Mouse (Mus musculus): ENCODE measurements at regions not wholly inside any gene's neighbourhood (a gene's known extent, or its start where the extent isn't known, plus 50 kb on each side); places are given as distances from the start of the nearest gene placed in this dataset.
"Not testable (repeated sequence)": the region's sequence is repeated elsewhere in the genome, so short reads cannot be mapped to it uniquely, and the experiment has no call there.

DNA sequence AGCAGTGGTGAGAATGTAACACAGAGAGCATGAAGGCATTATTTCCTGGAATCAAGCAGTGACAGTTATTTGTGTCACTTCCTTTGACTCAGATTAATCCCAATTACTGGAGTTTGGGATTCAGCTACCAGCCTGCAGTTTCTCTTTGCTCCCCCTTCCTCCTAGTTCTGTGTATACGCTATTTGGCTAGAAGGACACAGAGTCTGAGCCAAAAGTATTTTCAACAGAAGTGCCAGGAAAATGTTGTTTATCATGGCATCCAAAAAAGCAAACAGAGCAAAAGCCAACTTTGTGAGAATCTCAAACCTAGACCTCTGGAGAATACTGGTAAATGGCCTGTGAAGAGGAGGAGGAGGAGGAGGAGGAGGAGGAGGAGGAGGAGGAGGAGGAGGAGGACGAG is 600.4 kb downstream of the Crisp4 start:
- Histone ChIP-seq H3K9me3 (no peaks in the 10 kb centered on the region), H3K27me3 (replicated peaks) (no peaks in the 10 kb centered on the region), H3K27ac (no peak overlapping the region), H3K4me2 (no peak overlapping the region), H3K36me3 (replicated peaks) (no peaks in the 10 kb centered on the region), H3K4me1 (no peaks in the 10 kb centered on the region), H3K4me3 (no peak overlapping the region), H3K9ac (no peak overlapping the region)
- WGBS, result 79% methylated on average over 1 of the region's 2 CpGs
- no peak for ATAC-seq (replicated peaks)

GRCm38 (mm10) chr1:17538160-17538559 is 607.5 kb downstream of the Crisp4 start:
- no peaks in the 10 kb centered on the region for H3K27me3 ChIP-seq (replicated peaks)
- no peak overlapping the region for H3K4me2 ChIP-seq
- no peak for ATAC-seq (replicated peaks)
- no peak overlapping the region for H3K4me3 ChIP-seq
- no peaks in the 10 kb centered on the region for H3K4me1 ChIP-seq
- H3K36me3 ChIP-seq (replicated peaks), result no peaks in the 10 kb centered on the region
- H3K9me3 ChIP-seq, result no peaks in the 10 kb centered on the region
- H3K27ac ChIP-seq, result no peak overlapping the region
- H3K9ac ChIP-seq, result no peak overlapping the region

GRCm38 (mm10) chr1:17531291-17531690 is 614.4 kb downstream of the Crisp4 start:
- H3K4me3 ChIP-seq; H3K4me1 ChIP-seq; H3K36me3 ChIP-seq (replicated peaks); H3K9ac ChIP-seq; H3K27me3 ChIP-seq (replicated peaks); H3K27ac ChIP-seq; H3K9me3 ChIP-seq; ATAC-seq (replicated peaks); H3K4me2 ChIP-seq: not testable (repeated sequence)

GRCm38 (mm10) chr1:17520118-17520517 is 625.6 kb downstream of the Crisp4 start:
- no peaks in the 10 kb centered on the region for H3K9me3 ChIP-seq
- H3K36me3 ChIP-seq (replicated peaks), result no peaks in the 10 kb centered on the region
- H3K4me2 ChIP-seq, result no peak overlapping the region
- WGBS, result 78% methylated on average over 2 of the region's 2 CpGs
- H3K4me1 ChIP-seq, result no peaks in the 10 kb centered on the region
- H3K9ac ChIP-seq, result no peak overlapping the region
- H3K27me3 ChIP-seq (replicated peaks), result no peaks in the 10 kb centered on the region
- ATAC-seq (replicated peaks), result no peak
- H3K27ac ChIP-seq, result no peak overlapping the region
- H3K4me3 ChIP-seq, result no peak overlapping the region

DNA sequence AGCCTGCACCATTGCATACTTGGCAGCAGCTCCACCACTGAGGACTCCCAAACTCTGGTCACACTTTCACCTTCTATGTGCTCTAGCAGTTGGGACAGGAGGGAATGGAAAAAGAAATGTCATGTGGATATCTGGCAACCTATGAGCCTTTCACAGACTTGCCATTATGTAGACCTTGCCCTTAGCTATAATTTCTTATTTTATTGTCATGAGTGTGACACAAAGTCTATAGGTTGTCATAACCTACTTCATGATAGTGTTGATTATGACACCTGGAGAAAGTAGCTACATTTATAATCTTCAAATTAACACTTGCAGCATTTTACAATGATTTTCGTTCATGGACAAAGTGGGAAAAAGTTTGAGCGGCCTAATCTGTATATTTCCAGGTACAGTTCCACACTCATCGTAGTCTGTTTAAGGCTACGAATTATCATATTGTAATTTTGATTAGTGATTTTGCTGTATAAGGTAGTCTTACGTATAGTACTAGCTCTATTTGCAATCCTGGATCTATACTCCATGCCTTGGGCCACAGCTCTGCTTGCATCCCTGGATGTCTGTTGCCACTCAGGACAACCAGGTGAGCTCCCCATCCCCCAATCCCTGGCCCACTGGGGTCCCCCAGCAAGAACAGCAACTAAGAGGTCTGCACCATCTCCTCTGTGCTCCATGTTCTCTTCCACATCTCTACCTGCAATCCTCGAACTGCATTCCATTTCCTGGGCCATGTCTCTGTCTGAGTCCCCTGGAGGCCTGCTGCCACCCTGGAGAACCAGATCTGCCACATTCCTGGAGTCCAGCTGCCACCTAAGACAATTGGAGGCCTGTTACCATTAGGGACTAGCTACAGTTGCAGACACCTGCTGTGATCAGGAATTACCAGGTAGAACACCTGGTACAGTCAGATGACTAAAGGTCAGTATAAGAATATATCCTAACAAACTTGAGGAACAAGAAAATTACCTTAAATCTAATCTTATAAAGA is 639.3 kb downstream of the Crisp4 start:
- Histone ChIP-seq H3K36me3 (replicated peaks) (no peaks in the 10 kb centered on the region), H3K9me3 (no peaks in the 10 kb centered on the region), H3K4me3 (no peak overlapping the region), H3K4me1 (no peaks in the 10 kb centered on the region), H3K4me2 (no peak overlapping the region), H3K27me3 (replicated peaks) (no peaks in the 10 kb centered on the region), H3K27ac (no peak overlapping the region), H3K9ac (no peak overlapping the region)
- WGBS, result 88% methylated on average over 6 of the region's 6 CpGs
- ATAC-seq (replicated peaks), result no peak

DNA sequence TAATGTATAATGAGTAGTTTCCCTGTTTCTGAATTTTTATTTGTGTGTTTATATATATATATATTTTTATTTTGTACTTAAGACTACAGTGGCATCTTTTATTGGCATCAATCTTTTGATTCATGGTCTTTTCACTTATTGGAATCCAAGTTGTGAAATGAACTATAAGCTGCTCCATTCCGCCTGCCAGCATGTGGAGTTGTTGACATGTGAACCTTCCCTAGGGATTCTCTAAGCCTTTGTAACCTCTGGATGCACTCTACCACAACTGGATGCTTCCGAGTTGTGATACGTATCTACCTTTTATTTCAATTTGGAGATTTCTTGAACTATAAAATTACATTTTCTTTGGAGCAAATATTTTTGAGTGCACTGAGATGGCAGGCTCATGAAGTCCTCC is 652.1 kb downstream of the Crisp4 start:
- H3K27ac ChIP-seq, result no peak overlapping the region
- H3K27me3 ChIP-seq (replicated peaks), result no peaks in the 10 kb centered on the region
- 90% methylated on average over 3 of the region's 3 CpGs for WGBS
- H3K4me2 ChIP-seq, result no peak overlapping the region
- no peak overlapping the region for H3K4me3 ChIP-seq
- no peaks in the 10 kb centered on the region for H3K36me3 ChIP-seq (replicated peaks)
- H3K4me1 ChIP-seq, result no peaks in the 10 kb centered on the region
- H3K9ac ChIP-seq, result no peak overlapping the region
- no peak for ATAC-seq (replicated peaks)
- H3K9me3 ChIP-seq, result no peaks in the 10 kb centered on the region

GRCm38 (mm10) chr1:17489854-17490202 is 655.9 kb downstream of the Crisp4 start:
- H3K27me3 ChIP-seq (replicated peaks); H3K4me1 ChIP-seq; H3K9ac ChIP-seq; H3K36me3 ChIP-seq (replicated peaks); H3K9me3 ChIP-seq; H3K4me3 ChIP-seq; H3K4me2 ChIP-seq; H3K27ac ChIP-seq; ATAC-seq (replicated peaks): not testable (repeated sequence)

GRCm38 (mm10) chr1:17489192-17489853 is 656.4 kb downstream of the Crisp4 start:
- not testable (repeated sequence) for ATAC-seq (replicated peaks); H3K27me3 ChIP-seq (replicated peaks); H3K9me3 ChIP-seq; H3K27ac ChIP-seq; H3K4me3 ChIP-seq; H3K4me1 ChIP-seq; H3K36me3 ChIP-seq (replicated peaks); H3K9ac ChIP-seq; H3K4me2 ChIP-seq
- WGBS, result 75% methylated on average over 6 of the region's 6 CpGs

DNA sequence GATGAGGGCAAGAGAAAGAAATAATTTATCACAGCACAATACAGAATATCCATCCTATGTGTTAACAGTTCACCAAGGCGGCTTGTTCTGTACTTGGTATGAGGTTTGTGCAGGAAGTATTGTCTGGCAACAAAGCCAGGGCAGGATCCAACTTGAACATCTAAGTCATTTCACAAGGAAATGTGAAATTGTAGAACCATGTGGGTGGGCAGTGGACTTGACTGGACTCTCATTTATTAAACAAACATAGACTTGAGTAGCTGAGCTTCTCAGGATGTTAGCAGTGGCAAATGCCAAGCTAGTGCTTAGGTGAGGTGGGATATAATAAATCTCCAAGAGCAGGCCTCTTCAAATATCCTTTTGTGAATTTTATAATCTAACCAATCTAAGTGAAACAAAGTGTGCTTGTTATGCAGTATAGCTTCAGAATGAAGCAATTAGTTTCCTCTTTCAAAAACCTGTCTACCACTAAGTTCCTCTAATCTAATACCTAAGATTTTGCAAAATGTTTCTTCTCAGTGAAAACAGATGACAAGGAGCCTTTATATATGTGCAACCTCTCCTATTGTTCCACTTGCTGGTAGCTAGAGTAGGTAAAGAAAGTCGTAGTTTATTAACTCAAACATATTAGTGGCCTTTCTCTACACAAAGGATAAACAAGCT is 694.4 kb downstream of the Crisp4 start:
- WGBS, result 85% methylated on average over 2 of the region's 2 CpGs
- Histone ChIP-seq H3K4me3 (no peak overlapping the region), H3K4me2 (no peak overlapping the region), H3K27ac (no peak overlapping the region), H3K36me3 (replicated peaks) (no peaks in the 10 kb centered on the region), H3K9me3 (no peaks in the 10 kb centered on the region), H3K9ac (no peak overlapping the region), H3K27me3 (replicated peaks) (no peaks in the 10 kb centered on the region), H3K4me1 (no peaks in the 10 kb centered on the region)
- no peak for ATAC-seq (replicated peaks)

GRCm38 (mm10) chr1:17450715-17451114 is 695.0 kb downstream of the Crisp4 start:
- WGBS, result 73% methylated on average over 1 of the region's 1 CpGs
- Histone ChIP-seq H3K9ac (no peak overlapping the region), H3K4me3 (no peak overlapping the region), H3K27ac (no peak overlapping the region), H3K36me3 (replicated peaks) (no peaks in the 10 kb centered on the region), H3K27me3 (replicated peaks) (no peaks in the 10 kb centered on the region), H3K9me3 (no peaks in the 10 kb centered on the region), H3K4me1 (no peaks in the 10 kb centered on the region), H3K4me2 (no peak overlapping the region)
- ATAC-seq (replicated peaks), result no peak

DNA sequence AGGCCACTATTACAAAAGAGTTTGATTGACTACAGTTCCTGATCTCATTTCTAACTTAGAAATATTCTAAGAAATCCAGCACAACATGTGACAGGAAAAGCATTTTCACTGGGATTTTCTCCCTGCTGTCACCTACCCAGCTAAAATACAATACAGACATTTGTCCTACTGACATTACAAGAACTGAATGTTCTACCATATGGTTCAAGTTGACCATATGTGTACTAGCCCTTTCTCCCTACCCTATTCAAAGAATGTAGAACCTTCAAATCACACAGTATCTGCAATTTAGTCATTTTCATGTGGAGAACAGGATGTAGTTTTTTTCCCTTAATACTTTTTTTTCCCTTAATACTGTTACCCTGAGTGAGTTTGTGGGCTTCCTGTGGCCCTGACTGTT is 695.4 kb downstream of the Crisp4 start:
- no peak overlapping the region for H3K4me2 ChIP-seq
- no peak overlapping the region for H3K4me3 ChIP-seq
- no peak for ATAC-seq (replicated peaks)
- no peak overlapping the region for H3K9ac ChIP-seq
- no peaks in the 10 kb centered on the region for H3K4me1 ChIP-seq
- H3K27ac ChIP-seq, result no peak overlapping the region
- H3K36me3 ChIP-seq (replicated peaks), result no peaks in the 10 kb centered on the region
- no peaks in the 10 kb centered on the region for H3K27me3 ChIP-seq (replicated peaks)
- H3K9me3 ChIP-seq, result no peaks in the 10 kb centered on the region

DNA sequence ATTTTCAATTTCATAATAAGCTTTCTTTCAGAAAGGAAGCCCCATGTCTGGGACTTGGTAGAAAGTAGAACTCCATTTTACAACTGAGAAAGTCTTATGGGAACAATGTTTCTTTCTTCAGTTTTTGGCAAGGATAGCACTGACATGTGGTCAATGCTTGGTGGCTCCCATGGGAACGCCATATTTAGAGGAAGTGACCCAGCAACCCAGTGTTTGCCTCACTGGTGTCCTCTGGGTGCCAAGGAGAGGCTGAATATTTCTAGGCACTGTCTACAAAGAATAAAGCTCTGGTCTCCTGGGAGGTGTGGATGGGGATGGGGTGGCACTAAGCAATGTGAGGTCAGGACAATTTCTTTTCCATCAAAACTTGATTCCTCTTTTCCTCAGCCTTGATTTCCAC is 696.4 kb downstream of the Crisp4 start:
- Histone ChIP-seq H3K27ac (no peak overlapping the region), H3K4me1 (no peaks in the 10 kb centered on the region), H3K36me3 (replicated peaks) (no peaks in the 10 kb centered on the region), H3K27me3 (replicated peaks) (no peaks in the 10 kb centered on the region), H3K9me3 (no peaks in the 10 kb centered on the region), H3K4me3 (no peak overlapping the region), H3K9ac (no peak overlapping the region), H3K4me2 (no peak overlapping the region)
- ATAC-seq (replicated peaks), result no peak
- 97% methylated on average over 1 of the region's 1 CpGs for WGBS

DNA sequence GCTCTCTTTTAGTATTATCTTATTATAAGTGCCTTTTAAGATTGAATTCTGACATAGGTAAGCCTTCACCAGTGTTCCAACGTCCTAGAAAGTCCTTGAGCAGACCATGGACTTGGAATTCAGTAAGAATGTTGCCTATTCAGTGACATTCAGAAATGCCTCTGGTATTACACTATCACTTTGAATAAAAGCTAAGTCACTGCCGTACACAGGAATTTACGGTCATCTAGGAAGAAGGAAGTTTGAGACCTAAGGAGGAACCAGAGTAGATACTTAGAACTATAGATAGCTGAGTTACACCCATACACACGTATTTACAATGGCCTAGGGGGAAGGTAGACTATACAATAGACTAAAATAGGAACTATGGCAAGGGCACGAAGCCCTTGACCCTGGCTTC is 711.6 kb downstream of the Crisp4 start:
- not testable (repeated sequence) for H3K27me3 ChIP-seq (replicated peaks); ATAC-seq (replicated peaks); H3K4me2 ChIP-seq; H3K9me3 ChIP-seq; H3K4me3 ChIP-seq; H3K9ac ChIP-seq; H3K27ac ChIP-seq; H3K36me3 ChIP-seq (replicated peaks); H3K4me1 ChIP-seq
- WGBS, result 83% methylated on average over 5 of the region's 5 CpGs
